ENCODE assay signal across 10 mouse cellular contexts in genomic region chr6:89572921-89573636, GRCm38 (mm10).
"Had no signal": no experiment of that assay in that cellular context is flagged by ENCODE, and none has a peak within 500 bp of the region (broad histone marks: within the 10 kb centered on the region; RNA-seq: fewer than 3 reads in every experiment).

No protein-coding gene starts in this region.

- H3K36me3 ChIP-seq: limb, embryonic 10.5 days; liver, embryonic 15.5 days had no signal

- H3K9ac ChIP-seq: liver, embryonic 15.5 days had no signal

- H3K27ac ChIP-seq: left cerebral cortex, adult 2 months; limb, embryonic 10.5 days; liver, embryonic 15.5 days; stomach, postnatal 0 days had no signal

- H3K4me2 ChIP-seq: liver, embryonic 11.5 days; liver, embryonic 15.5 days had no signal

- H3K27me3 ChIP-seq: liver, embryonic 15.5 days had no signal

- H3K4me3 ChIP-seq: left cerebral cortex, adult 2 months; limb, embryonic 10.5 days; liver, embryonic 15.5 days had no signal

- H3K4me1 ChIP-seq: liver, embryonic 15.5 days had no signal

- DNase-seq: kidney, postnatal 10 days; lung, adult 2 months; lung, postnatal 36 days; thymus, postnatal 4 days had no signal

- H3K9me3 ChIP-seq: limb, embryonic 10.5 days; liver, embryonic 15.5 days had no signal

- ATAC-seq: lung, postnatal 0 days had no signal
